Mouse (Mus musculus) liver, adult (tissue): ENCODE results near the gene Gpsm2.

ENCODE experiments used
- GATA4 ChIP-seq: IDR thresholded peaks from 2 replicates; pipeline ENCODE4 v1.6.1; 2014; ENCODE audit warnings: mild to moderate bottlenecking, low read length; ENCODE audit not compliant: insufficient replicate concordance

Gene Gpsm2

GRCm38 (mm10) chr3:108639412-108639811 is 82.7 kb downstream of the Gpsm2 start:
- no peak for TF ChIP-seq GATA4

GRCm38 (mm10) chr3:108634761-108635160 is 87.3 kb downstream of the Gpsm2 start:
- TF ChIP-seq GATA4 = no peak
